Mouse (Mus musculus) heart, postnatal 4 days (tissue): ENCODE measurements around the gene Slc1a7. TPM values are rescaled to one million over a fixed set of nuclear protein-coding genes. Genes with fewer than 3 reads are reported as not detected.
A peak's percentile ranks its signal among the peaks of the same experiment; 100 is the strongest.

Experiments used
- DNase-seq: peaks from one replicate; pipeline ENCODE4 v3.0.0; 2021
- total RNA-seq, 2 experiments: library from RNA; stranded (reverse); gene quantifications; 2 replicates each; pipeline ENCODE4 v1.2.3; 2021

The Slc1a7 gene
- total RNA-seq, 2 experiments from 2014 or later = not detected

DNA sequence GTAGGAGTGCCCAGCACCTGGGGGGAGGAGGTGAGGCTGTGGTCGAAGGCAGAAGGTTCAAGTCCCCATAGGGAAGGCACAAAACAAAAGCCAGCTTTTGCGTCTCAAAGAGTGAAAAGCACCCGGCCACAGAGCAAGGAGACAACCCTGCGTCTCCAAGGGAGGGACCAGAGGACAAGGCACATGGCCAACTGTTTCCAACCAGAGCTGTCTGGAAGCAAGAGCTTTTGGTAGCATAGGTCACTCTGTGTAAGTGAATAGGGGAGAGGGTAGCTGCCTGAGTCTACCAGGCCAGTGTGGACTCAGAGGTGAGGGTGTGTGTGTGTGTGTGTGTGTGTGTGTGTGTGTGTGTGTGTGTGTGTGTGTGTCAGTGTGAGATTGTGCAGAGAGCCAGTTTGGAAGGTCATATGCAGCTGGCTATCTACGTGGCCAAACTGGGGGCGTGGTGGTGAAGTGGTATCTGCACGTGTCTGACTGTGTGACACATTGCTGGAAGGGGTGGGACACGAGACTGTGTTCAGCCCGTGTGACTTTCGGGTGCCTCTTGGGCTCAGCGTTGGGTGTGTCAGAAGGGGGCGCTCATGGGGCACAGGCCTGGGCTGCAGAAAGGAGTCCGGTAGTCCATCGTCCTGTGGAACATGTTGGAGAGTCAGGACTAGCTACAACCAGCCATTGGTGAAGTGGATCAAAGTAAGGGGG, 47.1 kb downstream of the Slc1a7 start:
- DNase-seq = peak; percentile 82

DNA sequence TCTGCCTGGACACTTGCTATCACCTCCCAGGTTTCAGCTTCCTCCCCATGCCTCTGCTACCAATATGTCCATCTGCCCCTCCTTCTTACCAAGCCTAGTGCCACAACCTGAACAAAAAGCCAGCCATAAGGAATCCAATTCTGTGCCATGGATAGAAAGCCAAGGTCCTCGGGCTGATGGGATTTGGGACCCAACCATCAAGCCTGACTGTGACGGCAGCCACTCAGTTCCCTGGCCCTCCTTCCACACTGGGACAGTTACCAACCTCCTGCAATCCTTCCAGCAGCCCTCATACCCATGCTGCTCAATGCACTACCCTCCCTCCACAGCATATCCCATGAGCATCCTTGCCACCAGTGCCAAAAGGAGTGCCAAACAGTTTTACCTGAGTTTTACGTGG, 48.2 kb downstream of the Slc1a7 start:
- peak; percentile 49 for DNase-seq

DNA sequence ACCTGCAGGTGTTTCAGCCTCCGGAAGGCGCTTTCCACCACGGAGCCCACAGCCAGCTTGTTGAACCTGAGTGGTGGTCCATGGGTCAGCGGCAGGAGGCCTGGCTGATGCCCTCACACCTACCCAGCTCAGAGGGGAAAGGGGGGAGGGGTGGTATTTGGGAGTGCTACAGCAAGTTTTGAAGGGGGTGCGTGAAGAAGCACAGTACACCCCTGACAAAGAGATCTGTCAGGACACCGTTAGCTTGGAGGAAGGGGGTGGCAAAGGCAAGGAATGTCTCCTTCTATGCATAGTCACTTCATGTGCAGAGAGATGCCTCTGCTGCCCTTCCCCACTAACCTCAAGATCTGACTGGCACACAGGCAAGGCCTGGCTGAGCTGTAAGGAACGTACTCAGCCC, 49.7 kb downstream of the Slc1a7 start:
- no peak for DNase-seq

GRCm38 (mm10) chr4:108018241-108018923, 50.2 kb downstream of the Slc1a7 start:
- no peak for DNase-seq

DNA sequence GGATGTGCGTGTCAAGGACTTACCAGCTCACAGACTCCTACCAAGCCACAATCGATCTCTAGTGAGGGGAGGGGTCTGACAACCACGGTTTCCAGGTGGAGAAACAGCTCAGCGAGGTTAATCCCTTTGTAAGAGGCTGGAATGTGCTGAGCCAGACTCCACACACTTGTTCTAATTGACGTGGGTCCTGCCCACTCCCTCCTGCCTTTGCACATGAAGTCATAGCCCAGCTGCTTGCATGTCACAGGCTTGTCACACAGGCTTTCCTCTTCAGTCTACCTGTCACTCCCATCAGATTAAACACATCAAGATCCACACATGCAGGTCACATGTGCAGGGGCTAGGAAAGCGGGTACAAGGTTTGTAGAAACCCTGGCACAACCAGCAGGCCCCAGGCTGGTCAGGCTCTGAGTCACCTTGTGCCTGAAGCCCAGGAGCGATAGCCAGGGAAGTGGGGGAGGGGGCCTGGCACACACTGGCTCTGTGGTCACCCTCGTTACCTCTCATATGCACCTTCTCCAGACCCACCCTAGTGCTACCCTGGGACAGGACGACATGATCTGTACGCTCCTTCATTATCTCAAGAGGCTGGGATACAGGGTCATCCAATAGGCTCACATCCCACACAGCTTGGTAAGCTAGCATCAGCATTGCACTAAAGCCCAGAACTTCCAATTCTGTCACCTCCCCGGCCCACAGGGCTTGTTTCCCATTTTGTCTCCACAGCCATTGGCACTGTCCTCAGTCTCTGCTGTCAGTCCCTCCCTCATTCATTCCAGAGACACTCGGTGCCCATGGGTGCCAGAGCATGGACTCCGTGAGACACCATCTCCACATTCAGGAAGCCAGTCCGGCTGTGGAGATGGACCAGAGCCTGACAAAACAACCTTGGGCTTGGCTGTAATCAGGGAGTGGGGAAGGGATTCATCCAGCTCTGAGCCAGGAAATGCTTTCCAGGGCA, 51.1 kb downstream of the Slc1a7 start:
- DNase-seq = no peak

- no peak for DNase-seq
Measured at GRCm38 (mm10) chr4:108020178-108020577, 52.0 kb downstream of the Slc1a7 start.

GRCm38 (mm10) chr4:108023186-108023585, 55.1 kb downstream of the Slc1a7 start:
- no peak for DNase-seq

GRCm38 (mm10) chr4:108024641-108025040, 56.5 kb downstream of the Slc1a7 start:
- DNase-seq = peak; percentile 51

- peak; percentile 38 for DNase-seq
Measured at GRCm38 (mm10) chr4:108025269-108025668, 57.1 kb downstream of the Slc1a7 start.

- DNase-seq = no peak
Measured at GRCm38 (mm10) chr4:108026193-108026592, 58.1 kb downstream of the Slc1a7 start.

GRCm38 (mm10) chr4:108030888-108031501, 62.9 kb downstream of the Slc1a7 start:
- DNase-seq = no peak

GRCm38 (mm10) chr4:108031502-108032351, 63.6 kb downstream of the Slc1a7 start:
- DNase-seq = peak; percentile 64

GRCm38 (mm10) chr4:108032352-108032849, 64.3 kb downstream of the Slc1a7 start:
- DNase-seq = no peak

GRCm38 (mm10) chr4:108033041-108033764, 65.1 kb downstream of the Slc1a7 start:
- DNase-seq = no peak

GRCm38 (mm10) chr4:108037027-108037426, 68.9 kb downstream of the Slc1a7 start:
- DNase-seq = no peak

- no peak for DNase-seq
Measured at GRCm38 (mm10) chr4:108045136-108046107, 77.3 kb downstream of the Slc1a7 start.

DNA sequence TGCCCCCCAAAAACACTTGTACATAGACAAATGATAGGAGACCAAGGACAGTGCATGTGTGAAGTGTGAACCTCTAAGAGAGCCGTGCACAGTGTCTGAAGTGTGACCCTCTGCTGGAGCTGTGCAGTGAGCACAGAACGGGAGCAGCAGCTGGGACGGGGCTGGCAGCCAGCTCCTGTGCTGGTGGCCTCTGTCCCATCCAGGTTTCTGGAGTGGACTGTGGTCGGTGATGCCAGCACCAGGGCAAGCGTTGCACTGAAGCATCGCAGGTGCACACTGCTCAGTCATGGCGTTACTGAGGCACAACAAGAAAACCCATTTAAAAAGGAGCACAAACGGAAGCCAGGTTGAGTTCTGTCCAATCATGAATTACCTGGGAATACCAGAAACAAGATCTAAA, 78.0 kb downstream of the Slc1a7 start:
- no peak for DNase-seq

- DNase-seq = no peak
Measured at GRCm38 (mm10) chr4:108051687-108052274, 83.6 kb downstream of the Slc1a7 start.

DNA sequence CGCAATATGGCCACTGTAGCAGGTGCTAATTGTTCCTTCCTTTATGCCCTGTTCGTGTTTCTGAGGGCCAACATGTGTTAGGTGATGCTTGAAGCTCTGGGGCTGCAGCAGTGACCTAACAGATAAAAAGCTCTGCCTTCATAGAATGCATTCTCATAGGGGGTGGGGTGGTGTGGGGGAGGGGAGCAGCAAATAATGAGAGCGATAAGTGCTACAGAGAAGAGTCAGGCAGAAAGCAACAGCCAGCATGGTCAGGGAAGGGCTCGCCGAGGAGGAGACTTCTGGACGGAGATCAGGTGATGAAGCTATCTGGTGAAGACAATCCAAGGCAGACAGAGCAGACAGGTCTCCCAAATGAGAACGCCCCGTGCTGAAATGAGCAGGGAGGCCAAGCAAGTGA, 84.5 kb downstream of the Slc1a7 start:
- DNase-seq = no peak
